Mouse (Mus musculus) CH12.LX (cell line): ENCODE data around the gene Daam1.

Source experiments
- CTCF ChIP-seq, 2 experiments: IDR thresholded peaks in 1 of 2; conservative IDR thresholded peaks in 1 of 2; 2 replicates each; pipeline ENCODE4 v1.5.1; 2011 to 2012; ENCODE audit warnings: low read depth in 2 of 2, low read length in 2 of 2, improper control_type of control experiment in 1 of 2, inconsistent platforms in 1 of 2, mild to moderate bottlenecking in 1 of 2, moderate library complexity in 1 of 2
- GABPA ChIP-seq: IDR thresholded peaks from 2 replicates; pipeline ENCODE4 v1.6.1; 2012; ENCODE audit warnings: low read depth, low read length, improper control_type of control experiment, inconsistent platforms; ENCODE audit not compliant: insufficient replicate concordance
- KAT2A ChIP-seq: IDR thresholded peaks from 2 replicates; pipeline ENCODE4 v1.6.1; 2012; ENCODE audit warnings: low read length, improper control_type of control experiment, inconsistent platforms; ENCODE audit not compliant: insufficient replicate concordance
- POLR2A ChIP-seq: IDR thresholded peaks from 2 replicates; pipeline ENCODE4 v1.6.1; 2011; ENCODE audit warnings: low read depth, mild to moderate bottlenecking, improper control_type of control experiment, low read length
- RCOR1 ChIP-seq: conservative IDR thresholded peaks from 2 replicates; pipeline ENCODE4 v1.6.1; 2012; ENCODE audit warnings: low read depth, mild to moderate bottlenecking, inconsistent platforms, low read length, improper control_type of control experiment
- ZKSCAN1 ChIP-seq: IDR thresholded peaks from 2 replicates; pipeline ENCODE4 v1.6.1; 2012; ENCODE audit warnings: low read depth, inconsistent platforms, low read length, improper control_type of control experiment, borderline replicate concordance
- ZMIZ1 ChIP-seq: IDR thresholded peaks from 2 replicates; pipeline ENCODE4 v1.6.1; 2012; ENCODE audit warnings: low read depth, mild to moderate bottlenecking, inconsistent platforms, low read length, improper control_type of control experiment
- ZNF384 ChIP-seq: IDR thresholded peaks from 2 replicates; pipeline ENCODE4 v1.6.1; 2012; ENCODE audit warnings: low read depth, low read length, improper control_type of control experiment, inconsistent platforms

- no peak for TF ChIP-seq RCOR1
- no peak for TF ChIP-seq ZMIZ1
- TF ChIP-seq POLR2A: no peak
- no peak for TF ChIP-seq CTCF (conservative IDR thresholded peaks at IDR 0.05 in 1 of 2, IDR thresholded peaks at IDR 0.05 in 1 of 2; ENCODE audit: low read depth in 2 of 2, low read length in 2 of 2)
- TF ChIP-seq ZKSCAN1: no peak
- TF ChIP-seq KAT2A: no peak
- TF ChIP-seq GABPA: no peak
- no peak for TF ChIP-seq ZNF384
These were observed 11.1 kb downstream of the Daam1 start for GRCm38 (mm10) chr12:71842006-71842405.
